Mouse (Mus musculus): ENCODE measurements around the gene Nefh. TPM values are rescaled to one million over a fixed set of nuclear protein-coding genes. Genes with fewer than 3 reads are reported as not detected.

The Nefh gene
- polyA plus RNA-seq, 1 experiment from 2014 or later, result 0.42 TPM

- H3K4me1 ChIP-seq (ENCODE audit: control insufficient read depth, insufficient read depth, low read length), result peaks cover 7% of the 10 kb centered on the region; the same call in 1 of the 2 replicates
- no peaks in the 10 kb centered on the region for H3K9me3 ChIP-seq (replicated peaks; ENCODE audit: control insufficient read depth, low read length)
- ATAC-seq (replicated peaks; ENCODE audit: insufficient number of reproducible peaks, low FRiP score, low TSS enrichment, low read depth), result peak; percentile 82
- no peak overlapping the region for H3K27ac ChIP-seq (replicated peaks; ENCODE audit: low read depth, low read length)
- WGBS, result under 1% methylated on average over 118 of the region's 120 CpGs
- peak overlapping the region; percentile 45 for H3K4me3 ChIP-seq (ENCODE audit: low read depth, low read length)
- H3K36me3 ChIP-seq (replicated peaks; ENCODE audit: control insufficient read depth, insufficient read depth, low read depth, low read length), result no peaks in the 10 kb centered on the region
- peaks cover 56% of the 10 kb centered on the region for H3K27me3 ChIP-seq (ENCODE audit: control insufficient read depth, insufficient read depth, low read length)
- peak overlapping the region; percentile 28 for H3K9ac ChIP-seq (replicated peaks; ENCODE audit: low read length)
- DNase-seq (ENCODE audit: low spot score), result peak; percentile 63
- H3K4me2 ChIP-seq (ENCODE audit: low read depth, low read length), result peak overlapping the region; percentile 87
Observed at GRCm38 (mm10) chr11:4946947-4947812, 684 bp downstream of the Nefh start.

DNA sequence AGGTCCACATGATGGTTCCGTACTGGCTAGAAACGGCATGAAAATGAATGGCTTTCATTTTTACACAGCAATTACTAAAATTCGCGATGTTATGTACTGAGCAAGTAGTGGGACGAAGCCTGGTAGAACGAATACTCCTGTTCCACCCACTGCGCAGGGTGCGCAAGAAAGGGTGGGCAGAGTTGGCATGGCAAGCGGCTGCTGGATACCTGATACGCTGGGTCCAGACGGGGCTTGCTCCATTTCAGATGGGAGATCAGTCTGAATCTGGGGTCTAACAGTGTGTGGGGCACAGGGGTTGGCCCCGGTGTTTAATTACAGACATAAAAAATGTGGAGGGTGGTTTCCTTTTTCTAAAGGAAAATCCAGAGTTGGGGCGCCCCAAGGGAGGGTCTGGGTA lies 1.3 kb downstream of the Nefh start:
- Histone ChIP-seq H3K9ac (replicated peaks; ENCODE audit: low read length) (no peak overlapping the region), H3K27ac (replicated peaks; ENCODE audit: low read depth, low read length) (no peak overlapping the region), H3K4me1 (ENCODE audit: control insufficient read depth, insufficient read depth, low read length) (peaks cover 7% of the 10 kb centered on the region; the same call in 1 of the 2 replicates), H3K4me3 (ENCODE audit: low read depth, low read length) (no peak overlapping the region; the same call in 1 of the 2 replicates), H3K27me3 (ENCODE audit: control insufficient read depth, insufficient read depth, low read length) (peaks cover 53% of the 10 kb centered on the region), H3K36me3 (replicated peaks; ENCODE audit: control insufficient read depth, insufficient read depth, low read depth, low read length) (no peaks in the 10 kb centered on the region), H3K4me2 (ENCODE audit: low read depth, low read length) (peak overlapping the region; percentile 87; the same call in 1 of the 2 replicates), H3K9me3 (replicated peaks; ENCODE audit: control insufficient read depth, low read length) (no peaks in the 10 kb centered on the region)
- ATAC-seq (replicated peaks; ENCODE audit: insufficient number of reproducible peaks, low FRiP score, low TSS enrichment, low read depth) (peak; percentile 31; the same call in 1 of the 2 replicates), DNase-seq (ENCODE audit: low spot score) (no peak)
- 41% methylated on average over 13 of the region's 13 CpGs for WGBS

GRCm38 (mm10) chr11:4936243-4936642 lies 11.6 kb downstream of the Nefh start:
- H3K4me2 ChIP-seq (ENCODE audit: low read depth, low read length), result no peak overlapping the region
- no peaks in the 10 kb centered on the region for H3K4me1 ChIP-seq (ENCODE audit: control insufficient read depth, insufficient read depth, low read length)
- no peaks in the 10 kb centered on the region for H3K27me3 ChIP-seq (ENCODE audit: control insufficient read depth, insufficient read depth, low read length)
- ATAC-seq (replicated peaks; ENCODE audit: insufficient number of reproducible peaks, low FRiP score, low TSS enrichment, low read depth) (no peak), DNase-seq (ENCODE audit: low spot score) (no peak)
- 79% methylated on average over 5 of the region's 5 CpGs for WGBS
- no peak overlapping the region for H3K9ac ChIP-seq (replicated peaks; ENCODE audit: low read length)
- no peaks in the 10 kb centered on the region for H3K36me3 ChIP-seq (replicated peaks; ENCODE audit: control insufficient read depth, insufficient read depth, low read depth, low read length)
- H3K27ac ChIP-seq (replicated peaks; ENCODE audit: low read depth, low read length), result no peak overlapping the region
- H3K9me3 ChIP-seq (replicated peaks; ENCODE audit: control insufficient read depth, low read length), result no peaks in the 10 kb centered on the region
- H3K4me3 ChIP-seq (ENCODE audit: low read depth, low read length), result no peak overlapping the region

DNA sequence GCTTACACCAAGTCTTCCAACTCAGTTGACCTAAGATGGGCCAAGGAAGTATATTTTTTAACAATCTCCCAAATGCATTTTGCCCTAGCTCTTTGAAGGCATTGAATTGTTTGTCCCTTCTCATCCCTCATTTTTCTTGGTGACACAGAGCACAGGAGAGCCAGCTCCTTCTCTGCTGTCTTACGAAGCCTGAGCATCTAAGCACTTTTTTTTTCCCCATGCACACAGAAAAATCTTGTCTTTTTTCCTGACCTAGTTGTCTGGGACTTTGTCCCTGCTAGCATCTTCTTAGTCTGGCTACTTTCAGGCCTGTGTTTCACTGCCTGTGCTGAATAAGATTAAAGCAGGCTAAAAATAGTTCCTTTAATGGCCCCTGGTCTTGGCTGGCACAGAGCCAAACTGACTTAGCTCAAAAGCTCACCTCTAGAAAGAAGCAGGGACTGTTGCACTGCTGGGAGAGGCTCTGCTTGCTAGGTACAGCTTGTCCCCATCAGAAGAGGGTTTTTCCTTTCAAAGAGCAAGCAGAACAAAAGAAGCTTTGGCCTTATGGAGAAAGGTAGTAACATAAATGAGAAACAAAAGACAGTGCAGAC lies 16.8 kb downstream of the Nefh start:
- Histone ChIP-seq H3K36me3 (replicated peaks; ENCODE audit: control insufficient read depth, insufficient read depth, low read depth, low read length) (0 out of 2 replicates have a peak, but pooled peaks cover 3% of the 10 kb centered on the region), H3K4me1 (ENCODE audit: control insufficient read depth, insufficient read depth, low read length) (no peaks in the 10 kb centered on the region), H3K27ac (replicated peaks; ENCODE audit: low read depth, low read length) (no peak overlapping the region), H3K4me3 (ENCODE audit: low read depth, low read length) (no peak overlapping the region), H3K9me3 (replicated peaks; ENCODE audit: control insufficient read depth, low read length) (no peaks in the 10 kb centered on the region), H3K27me3 (ENCODE audit: control insufficient read depth, insufficient read depth, low read length) (no peaks in the 10 kb centered on the region), H3K4me2 (ENCODE audit: low read depth, low read length) (no peak overlapping the region), H3K9ac (replicated peaks; ENCODE audit: low read length) (no peak overlapping the region)
- ATAC-seq (replicated peaks; ENCODE audit: insufficient number of reproducible peaks, low FRiP score, low TSS enrichment, low read depth) (no peak), DNase-seq (ENCODE audit: low spot score) (peak; percentile 23)
- 76% methylated on average over 1 of the region's 1 CpGs for WGBS

DNA sequence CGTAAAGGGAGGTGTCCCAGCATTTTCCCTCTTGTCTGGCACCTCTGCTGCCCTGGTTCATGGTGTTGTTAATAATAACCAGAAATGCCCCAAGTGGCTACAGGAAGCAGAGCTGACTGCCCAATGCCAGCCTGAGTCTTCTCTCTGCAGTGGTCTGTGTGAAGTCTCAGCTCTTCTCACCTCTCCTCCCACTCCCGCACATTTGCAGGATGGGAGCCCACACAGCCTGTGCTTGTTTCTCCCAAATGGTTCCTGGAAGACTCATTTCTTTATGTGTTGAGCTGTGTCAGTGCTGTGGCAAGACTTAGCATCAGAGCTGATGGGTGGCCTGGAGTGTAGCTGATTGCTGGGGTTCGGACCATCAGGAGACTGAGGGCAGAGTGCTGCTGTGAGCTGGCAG lies 20.6 kb downstream of the Nefh start:
- Histone ChIP-seq H3K9ac (replicated peaks; ENCODE audit: low read length) (no peak overlapping the region), H3K4me1 (ENCODE audit: control insufficient read depth, insufficient read depth, low read length) (no peaks in the 10 kb centered on the region), H3K9me3 (replicated peaks; ENCODE audit: control insufficient read depth, low read length) (no peaks in the 10 kb centered on the region), H3K27me3 (ENCODE audit: control insufficient read depth, insufficient read depth, low read length) (no peaks in the 10 kb centered on the region), H3K4me2 (ENCODE audit: low read depth, low read length) (no peak overlapping the region), H3K27ac (replicated peaks; ENCODE audit: low read depth, low read length) (no peak overlapping the region), H3K36me3 (replicated peaks; ENCODE audit: control insufficient read depth, insufficient read depth, low read depth, low read length) (peaks cover 8% of the 10 kb centered on the region; the same call in 1 of the 2 replicates), H3K4me3 (ENCODE audit: low read depth, low read length) (no peak overlapping the region)
- WGBS, result 93% methylated on average over 3 of the region's 3 CpGs
- ATAC-seq (replicated peaks; ENCODE audit: insufficient number of reproducible peaks, low FRiP score, low TSS enrichment, low read depth) (no peak), DNase-seq (ENCODE audit: low spot score) (no peak)

DNA sequence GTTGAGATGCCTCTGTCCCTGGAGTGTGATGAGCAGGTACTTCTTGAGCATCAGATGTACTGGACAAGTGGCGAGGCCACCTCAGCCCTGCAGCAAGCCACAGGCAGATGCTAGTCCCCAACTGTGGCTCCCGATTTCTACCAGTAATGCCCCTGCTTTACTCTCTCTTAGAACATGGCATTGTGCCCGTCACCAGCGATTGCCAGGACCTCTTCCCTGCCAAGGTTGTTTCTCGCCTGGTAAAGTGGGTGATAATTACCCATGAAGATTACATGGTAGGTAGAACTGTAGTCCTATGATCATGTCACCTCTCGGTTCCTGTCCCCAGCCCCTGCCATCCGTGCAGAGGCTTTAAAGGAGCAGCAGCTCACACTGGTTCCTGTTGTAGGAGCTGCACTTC lies 26.1 kb downstream of the Nefh start:
- Histone ChIP-seq H3K4me3 (ENCODE audit: low read depth, low read length) (no peak overlapping the region), H3K9ac (replicated peaks; ENCODE audit: low read length) (no peak overlapping the region), H3K4me1 (ENCODE audit: control insufficient read depth, insufficient read depth, low read length) (no peaks in the 10 kb centered on the region), H3K27ac (replicated peaks; ENCODE audit: low read depth, low read length) (no peak overlapping the region), H3K4me2 (ENCODE audit: low read depth, low read length) (no peak overlapping the region), H3K27me3 (ENCODE audit: control insufficient read depth, insufficient read depth, low read length) (no peaks in the 10 kb centered on the region), H3K36me3 (replicated peaks; ENCODE audit: control insufficient read depth, insufficient read depth, low read depth, low read length) (peaks cover 8% of the 10 kb centered on the region), H3K9me3 (replicated peaks; ENCODE audit: control insufficient read depth, low read length) (no peaks in the 10 kb centered on the region)
- ATAC-seq (replicated peaks; ENCODE audit: insufficient number of reproducible peaks, low FRiP score, low TSS enrichment, low read depth) (no peak), DNase-seq (ENCODE audit: low spot score) (no peak)
- WGBS, result 85% methylated on average over 7 of the region's 7 CpGs

DNA sequence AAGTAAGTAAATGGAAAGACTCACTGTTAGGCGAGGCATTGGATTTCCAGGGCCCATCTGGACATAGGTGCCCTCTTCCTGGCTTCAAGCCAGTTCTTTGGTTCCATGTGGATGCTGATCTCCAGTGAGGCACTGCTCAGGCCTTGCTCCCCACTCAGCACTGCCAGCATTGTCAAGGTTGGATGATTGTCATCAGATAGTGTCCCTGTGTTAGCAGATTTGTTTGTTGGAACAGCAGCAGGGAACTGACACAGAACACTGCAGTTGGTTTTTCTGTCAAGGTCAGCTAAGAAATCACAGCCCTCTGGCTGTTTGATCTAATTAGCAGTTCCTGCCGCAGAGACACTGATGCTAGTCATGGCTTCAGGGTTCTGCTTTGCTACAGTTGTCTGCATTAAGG lies 26.6 kb downstream of the Nefh start:
- H3K36me3 ChIP-seq (replicated peaks; ENCODE audit: control insufficient read depth, insufficient read depth, low read depth, low read length), result peaks cover 8% of the 10 kb centered on the region

GRCm38 (mm10) chr11:4916068-4916467 lies 31.8 kb downstream of the Nefh start:
- no peak overlapping the region for H3K9ac ChIP-seq (replicated peaks; ENCODE audit: low read length)
- ATAC-seq (replicated peaks; ENCODE audit: insufficient number of reproducible peaks, low FRiP score, low TSS enrichment, low read depth) (no peak), DNase-seq (ENCODE audit: low spot score) (peak; percentile 77)
- no peaks in the 10 kb centered on the region for H3K27me3 ChIP-seq (ENCODE audit: control insufficient read depth, insufficient read depth, low read length)
- 61% methylated on average over 1 of the region's 1 CpGs for WGBS
- peaks cover 10% of the 10 kb centered on the region; the same call in 1 of the 2 replicates for H3K36me3 ChIP-seq (replicated peaks; ENCODE audit: control insufficient read depth, insufficient read depth, low read depth, low read length)
- no peaks in the 10 kb centered on the region for H3K9me3 ChIP-seq (replicated peaks; ENCODE audit: control insufficient read depth, low read length)
- H3K4me1 ChIP-seq (ENCODE audit: control insufficient read depth, insufficient read depth, low read length), result no peaks in the 10 kb centered on the region
- no peak overlapping the region for H3K4me3 ChIP-seq (ENCODE audit: low read depth, low read length)
- no peak overlapping the region for H3K27ac ChIP-seq (replicated peaks; ENCODE audit: low read depth, low read length)
- H3K4me2 ChIP-seq (ENCODE audit: low read depth, low read length), result no peak overlapping the region

More for the DNA sequence above, 26.6 kb downstream of the Nefh start:
- ATAC-seq (replicated peaks; ENCODE audit: insufficient number of reproducible peaks, low FRiP score, low TSS enrichment, low read depth) (no peak), DNase-seq (ENCODE audit: low spot score) (no peak)
- Histone ChIP-seq H3K4me1 (ENCODE audit: control insufficient read depth, insufficient read depth, low read length) (no peaks in the 10 kb centered on the region), H3K9me3 (replicated peaks; ENCODE audit: control insufficient read depth, low read length) (no peaks in the 10 kb centered on the region), H3K4me2 (ENCODE audit: low read depth, low read length) (no peak overlapping the region), H3K27me3 (ENCODE audit: control insufficient read depth, insufficient read depth, low read length) (no peaks in the 10 kb centered on the region), H3K9ac (replicated peaks; ENCODE audit: low read length) (no peak overlapping the region), H3K27ac (replicated peaks; ENCODE audit: low read depth, low read length) (no peak overlapping the region), H3K4me3 (ENCODE audit: low read depth, low read length) (no peak overlapping the region)
- WGBS, result 81% methylated on average over 2 of the region's 2 CpGs

All from embryonic facial prominence, embryonic 11.5 days (tissue).